Mouse (Mus musculus): ENCODE results near the gene Bicc1.

DNA sequence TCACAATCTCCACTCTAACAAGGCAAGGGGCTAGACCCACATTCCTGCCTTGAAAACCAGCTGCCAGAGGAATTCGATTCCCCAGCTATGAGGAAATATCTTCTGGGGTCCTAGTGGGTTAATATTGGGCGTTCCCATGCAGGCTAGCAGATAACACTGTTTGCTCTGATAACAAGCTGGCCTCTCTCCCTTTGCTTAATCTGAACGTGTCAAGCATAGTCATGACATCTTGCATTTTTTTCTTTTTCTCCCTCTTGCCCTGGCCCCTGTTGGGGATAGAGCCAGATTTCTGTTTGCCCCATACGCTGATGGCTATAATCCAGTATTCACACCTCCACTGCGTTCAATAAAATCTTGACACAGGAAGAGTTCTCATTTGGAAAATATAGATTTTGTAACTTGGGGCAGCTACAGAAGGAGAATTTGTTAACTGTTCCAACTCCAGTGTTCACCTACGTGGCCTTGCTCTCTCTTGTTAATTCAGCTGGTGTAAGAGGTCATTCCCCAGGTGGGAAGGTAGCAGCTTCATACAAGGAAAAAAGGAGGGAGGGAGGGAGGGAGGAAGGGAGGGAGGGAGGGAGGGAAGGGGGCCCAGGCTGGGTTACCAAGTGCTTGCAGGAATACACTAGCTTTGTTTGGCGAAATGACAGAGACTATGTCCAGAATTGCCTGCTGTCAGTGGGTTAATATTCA is 24.0 kb upstream of the Bicc1 start:
- TF ChIP-seq POLR2A (IDR thresholded peaks at IDR 0.05; ENCODE audit: borderline replicate concordance, control insufficient read depth, low read depth, low read length) (no peak), CTCF (IDR thresholded peaks at IDR 0.05; ENCODE audit: control insufficient read depth, insufficient read depth, low read length) (no peak)
